Mouse (Mus musculus) left cerebral cortex, adult 9 months (tissue): ENCODE results near the gene Gm47995.
"Not testable (repeated sequence)": the region's sequence is repeated elsewhere in the genome, so short reads cannot be mapped to it uniquely, and the experiment has no call there.

ENCODE experiments used
- DNase-seq, 2 experiments: peaks; one replicate each; pipeline ENCODE4 v3.0.0; 2022; ENCODE audit warnings: low spot score in 2 of 2

Gene Gm47995

GRCm38 (mm10) chr1:151198120-151198519, at the start of gene Gm47995:
TSS of gene Gm47995 (plus strand) at chr1:151198448.
- DNase-seq = not testable (repeated sequence)

DNA sequence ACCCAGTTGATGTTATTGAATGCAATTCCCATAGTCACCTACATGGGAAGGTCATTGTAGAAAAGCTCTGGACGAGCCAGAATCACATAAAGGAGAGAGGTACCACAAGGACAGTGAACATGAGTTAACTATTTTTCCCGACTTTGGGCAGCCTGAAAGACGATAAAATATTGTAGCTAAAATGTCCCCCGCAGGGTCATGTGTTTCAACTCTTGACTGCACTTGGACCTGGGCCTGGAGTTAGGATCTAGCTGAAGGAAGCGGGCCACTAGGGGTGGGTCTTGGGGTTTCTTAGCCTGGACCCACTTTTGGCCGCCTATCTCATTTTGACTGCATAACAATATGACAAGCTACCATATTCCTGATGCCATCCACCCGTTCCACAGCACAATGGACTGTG, 48.0 kb upstream of the Gm47995 start:
- no peak for DNase-seq

GRCm38 (mm10) chr1:151151089-151151488, 47.2 kb upstream of the Gm47995 start:
- no peak for DNase-seq

GRCm38 (mm10) chr1:151153056-151153652, 45.1 kb upstream of the Gm47995 start:
- no peak for DNase-seq

DNA sequence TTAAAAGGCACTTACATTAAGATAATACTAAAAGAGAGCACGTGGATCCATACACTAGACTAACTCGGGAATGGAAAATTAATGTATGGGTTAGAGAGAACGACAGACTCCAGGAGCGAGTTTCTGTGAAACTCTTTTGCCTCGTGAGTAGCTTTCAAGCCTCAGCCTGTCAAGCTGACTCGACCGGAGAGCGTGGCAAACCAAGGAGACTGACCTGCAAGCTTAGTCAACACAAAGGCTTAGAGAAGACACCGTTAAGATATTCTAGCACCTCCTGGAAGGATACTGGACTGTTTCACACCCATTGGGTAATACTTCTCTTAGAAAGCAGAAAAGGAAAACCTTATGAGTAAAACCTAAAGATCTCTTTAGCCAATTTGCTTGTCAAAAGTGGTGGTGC, 44.1 kb upstream of the Gm47995 start:
- DNase-seq = not testable (repeated sequence)

- no peak for DNase-seq
Observed at GRCm38 (mm10) chr1:151156129-151156528, 42.1 kb upstream of the Gm47995 start.

DNA sequence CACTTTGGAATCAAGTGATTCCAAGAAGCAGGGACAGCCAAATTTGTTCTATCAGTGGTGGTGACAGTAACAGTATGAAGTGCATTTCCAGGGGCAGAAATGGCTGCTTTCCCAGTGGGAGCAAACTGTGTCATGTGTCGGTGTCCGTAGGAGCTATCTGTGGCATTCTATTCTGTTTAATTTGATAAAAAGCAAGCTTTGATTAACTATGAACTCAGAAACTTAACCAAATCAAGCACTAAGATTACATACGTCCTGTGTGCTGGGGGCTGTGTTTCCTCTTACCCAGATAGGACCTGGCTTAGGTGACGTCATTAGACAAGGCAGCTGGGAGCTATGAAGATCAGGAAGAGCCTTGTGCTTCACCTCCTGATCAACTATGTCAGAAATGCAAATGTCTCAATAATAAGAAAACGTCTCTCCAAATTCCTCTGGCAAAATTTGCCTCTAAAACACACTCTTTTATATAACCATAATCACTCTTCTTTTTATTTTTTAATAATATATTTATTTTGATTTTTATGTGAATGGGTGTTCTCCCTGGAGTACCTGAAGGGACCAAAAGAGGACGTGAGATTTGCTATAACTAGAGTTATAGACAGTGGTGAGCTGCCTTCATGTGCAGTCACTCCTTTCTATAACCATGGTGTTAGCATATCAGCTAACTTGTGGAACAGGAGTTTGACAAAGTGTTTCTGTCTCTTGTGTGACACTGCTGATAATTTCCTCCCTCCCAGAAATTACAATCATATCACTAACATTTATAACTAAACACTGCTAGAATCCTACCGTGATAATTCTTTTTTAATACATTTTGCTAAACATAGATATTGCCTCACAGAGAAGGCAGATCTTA, 41.2 kb upstream of the Gm47995 start:
- DNase-seq = no peak

- no peak for DNase-seq
Observed at GRCm38 (mm10) chr1:151157963-151158856, 40.0 kb upstream of the Gm47995 start.

DNA sequence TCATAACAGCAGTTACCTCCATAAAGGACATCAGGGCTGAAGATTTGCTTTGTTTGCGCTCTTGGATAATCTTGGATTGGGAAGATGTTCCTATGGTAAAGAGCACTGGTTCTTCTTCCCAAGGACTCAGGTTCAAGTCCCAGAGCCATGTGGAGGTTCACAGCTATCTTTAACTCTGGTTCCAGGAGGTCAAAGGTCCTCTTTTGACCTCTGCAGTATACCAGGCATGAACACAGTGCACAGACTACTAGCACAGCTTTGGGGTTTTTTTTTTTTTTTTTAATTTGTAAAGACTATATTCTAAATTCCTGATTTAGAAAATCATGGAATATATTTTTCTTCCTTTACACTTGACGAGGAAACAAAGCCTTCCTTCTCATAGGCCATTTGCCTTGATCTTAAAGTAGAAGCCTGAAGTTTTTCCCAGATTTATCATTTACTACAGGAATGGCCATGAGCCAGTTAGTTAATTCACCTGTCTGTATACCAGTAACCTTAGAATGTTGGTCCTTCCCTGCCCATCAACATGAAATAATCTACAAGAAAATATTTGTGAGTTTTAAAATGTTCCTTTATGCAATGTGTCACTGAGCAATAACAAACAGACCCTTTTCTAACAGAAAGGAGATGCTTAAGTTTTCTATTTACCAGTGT, 39.3 kb upstream of the Gm47995 start:
- no peak for DNase-seq

DNA sequence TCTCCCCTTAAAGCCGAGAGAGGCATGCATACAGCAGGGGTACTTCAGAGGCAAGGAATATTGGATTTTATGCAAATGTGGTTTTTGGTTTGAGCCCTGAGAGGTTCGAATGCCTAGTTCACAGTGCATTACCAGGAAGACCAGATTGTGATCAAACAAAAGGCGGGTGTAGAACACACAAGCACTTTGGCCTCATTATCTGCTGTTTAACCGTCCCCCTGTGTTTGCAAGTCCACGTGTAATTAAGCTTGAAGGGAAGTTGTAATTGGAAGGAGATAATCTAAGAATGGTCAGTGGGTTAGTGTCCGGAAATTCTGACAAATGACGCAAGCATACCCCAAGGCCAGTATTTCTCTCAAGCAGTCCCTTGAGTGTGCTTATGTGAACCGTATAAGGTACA, 32.2 kb upstream of the Gm47995 start:
- no peak for DNase-seq

DNA sequence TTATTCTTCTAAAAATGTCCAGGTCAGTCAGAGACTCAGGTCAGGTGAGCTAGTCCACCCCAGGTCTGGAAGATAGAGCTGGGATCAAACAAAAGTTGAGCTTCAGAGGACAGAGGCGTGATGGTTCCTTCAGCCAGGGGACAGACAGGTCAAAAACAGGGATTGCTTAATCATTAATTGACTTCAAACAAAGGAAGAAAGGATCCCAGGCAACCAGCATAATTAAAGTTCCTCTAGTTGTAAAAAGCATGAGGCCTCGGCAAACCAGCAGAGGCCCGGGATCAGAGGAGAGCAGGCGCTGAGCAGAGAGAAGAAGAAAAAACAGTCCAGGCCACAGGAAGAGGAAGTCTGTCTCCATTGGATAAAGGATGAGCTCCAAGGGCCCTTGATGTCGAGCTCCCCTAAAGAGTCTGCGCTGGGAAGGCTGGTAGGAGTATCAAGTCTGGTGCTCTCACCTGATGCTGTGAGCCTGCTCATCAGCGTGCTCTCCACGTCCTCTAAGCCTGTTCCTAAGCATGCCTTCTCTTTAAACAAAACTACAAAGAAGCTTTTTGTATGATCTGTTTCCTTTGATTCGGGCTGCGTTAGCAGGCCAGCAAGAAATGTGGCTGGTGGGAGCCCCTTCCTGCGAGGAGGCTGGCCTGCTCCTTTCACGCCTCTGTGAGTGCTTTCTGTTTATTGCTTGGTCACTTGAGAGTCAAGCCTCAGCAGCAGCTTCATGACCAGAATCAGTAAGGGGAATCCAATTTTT, 30.8 kb upstream of the Gm47995 start:
- no peak for DNase-seq

DNA sequence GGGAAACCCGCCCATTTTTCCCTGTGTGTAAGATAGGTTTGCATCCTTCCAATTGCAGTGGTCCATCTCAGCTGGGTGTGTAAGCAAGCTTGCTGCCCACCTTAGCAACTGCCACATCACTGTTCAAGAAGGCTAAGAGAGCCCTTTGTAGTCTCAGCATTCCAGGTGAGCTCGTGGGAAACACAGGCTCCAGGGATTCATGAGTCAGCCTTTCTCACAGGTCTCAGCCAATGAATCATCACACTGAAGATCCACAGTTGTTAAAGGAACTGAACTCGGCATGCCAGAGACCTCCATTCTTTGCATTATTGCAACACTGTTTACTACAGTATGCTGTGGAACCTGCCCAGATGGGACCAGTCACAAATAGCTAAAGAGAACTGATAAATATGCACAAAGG, 29.6 kb upstream of the Gm47995 start:
- DNase-seq = no peak

- no peak for DNase-seq
Observed at GRCm38 (mm10) chr1:151171572-151172461, 26.4 kb upstream of the Gm47995 start.

GRCm38 (mm10) chr1:151177030-151177936, 21.0 kb upstream of the Gm47995 start:
- DNase-seq = no peak

DNA sequence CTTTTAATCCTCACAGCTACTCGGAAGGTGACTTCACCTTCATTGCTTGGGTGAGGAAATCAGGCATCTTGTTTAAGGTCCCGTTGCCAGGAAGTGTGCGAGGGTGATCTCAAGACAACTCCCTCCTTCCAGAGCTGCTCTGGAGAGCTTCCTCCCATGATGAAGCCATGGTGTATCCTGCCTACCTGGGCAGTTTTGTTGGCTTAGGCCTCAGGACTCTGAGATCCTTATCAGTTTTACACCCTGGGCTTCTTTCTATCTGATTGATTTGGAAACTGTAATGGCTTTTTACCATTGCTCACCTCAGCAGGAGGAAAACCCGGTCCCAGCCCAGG, 20.3 kb upstream of the Gm47995 start:
- DNase-seq = no peak

DNA sequence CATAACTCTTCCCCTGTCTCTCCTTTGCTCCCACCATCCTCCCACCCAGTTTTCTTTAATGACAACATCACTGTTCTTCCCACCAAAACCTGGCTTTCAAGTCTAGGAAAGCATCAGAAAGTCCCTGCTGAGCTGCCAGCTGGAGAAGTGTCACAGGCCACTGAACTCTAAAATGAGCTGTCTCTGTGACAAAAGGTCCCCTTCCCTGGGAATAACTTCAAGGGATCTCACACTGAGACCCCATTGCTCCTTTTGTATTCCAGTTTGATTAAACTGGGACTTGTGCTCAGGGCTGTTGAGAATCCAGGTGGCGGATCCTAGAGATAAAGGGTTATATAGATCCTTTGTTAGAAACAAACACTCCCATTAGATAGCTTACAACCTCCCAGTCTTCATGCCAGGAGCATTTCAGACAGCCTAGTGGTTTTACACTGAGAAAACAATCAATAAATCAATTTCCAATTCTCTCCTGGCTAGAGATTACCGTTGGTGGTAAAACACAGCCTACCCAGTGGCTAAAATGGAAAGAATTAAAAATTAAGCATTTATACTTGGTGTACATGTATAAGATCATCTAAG, 19.7 kb upstream of the Gm47995 start:
- DNase-seq = no peak

DNA sequence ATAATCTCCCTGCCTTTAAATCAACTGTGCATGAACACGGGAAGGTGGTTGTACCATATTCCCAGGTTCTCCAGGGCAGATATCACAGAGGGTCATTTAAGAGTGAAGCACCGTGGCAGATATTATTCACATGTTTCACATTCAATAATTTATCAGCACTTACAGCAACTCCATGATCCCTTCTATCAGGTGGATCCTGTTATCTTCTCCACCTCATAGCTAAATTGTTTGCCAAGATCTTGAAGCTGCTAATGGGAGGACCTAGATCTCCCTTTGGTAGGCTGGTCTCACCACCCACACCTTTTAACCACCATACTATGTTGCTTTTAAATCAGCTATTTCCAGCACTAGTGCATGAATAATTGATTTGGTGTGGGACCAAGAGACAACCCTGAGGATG, 18.1 kb upstream of the Gm47995 start:
- no peak for DNase-seq

DNA sequence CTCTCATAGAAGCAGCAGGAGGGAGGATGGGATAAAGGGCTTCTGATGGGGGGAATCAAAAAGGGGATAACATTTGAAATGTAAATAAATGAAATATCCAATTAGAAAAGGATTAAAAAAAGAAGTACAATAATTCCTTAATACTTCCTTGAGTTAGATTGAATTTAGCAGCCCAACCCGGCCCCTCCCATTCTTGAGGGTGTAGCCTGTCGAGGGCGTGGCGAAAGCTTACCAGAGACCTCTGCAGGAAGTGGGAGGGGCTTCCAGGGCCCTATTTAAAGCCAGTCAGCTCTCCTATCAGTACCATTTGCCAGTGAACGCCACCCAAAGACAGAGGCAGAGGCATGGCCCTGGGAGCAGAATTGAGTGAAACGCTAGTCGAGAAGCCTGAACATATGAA, 16.0 kb upstream of the Gm47995 start, which contains the start of gene Gm47985:
Gene Gm47985, plus strand, starts transcription at position 272 of the 400 bp plus-strand sequence.
- DNase-seq = not testable (repeated sequence)

GRCm38 (mm10) chr1:151186186-151186585, 12.1 kb upstream of the Gm47995 start:
- DNase-seq = not testable (repeated sequence)
